Mouse (Mus musculus) midbrain, embryonic 12.5 days (tissue): Measurements from ENCODE around the gene Mamstr. TPM values are rescaled to one million over a fixed set of nuclear protein-coding genes. Genes with fewer than 3 reads are reported as not detected.

ENCODE experiments used
- ATAC-seq: fragments of 200-750 bp; cut with Nextera tagmentation; 2 replicates; pipeline ENCODE4 v1.8.0; 2017; ENCODE audit warnings: low read depth, moderate TSS enrichment, moderate library complexity; ENCODE audit not compliant: low FRiP score
- H3K27ac ChIP-seq: fragments of 300-500 bp; sonication (generic); replicated peaks from 2 replicates; pipeline ENCODE4 v1.5.1; 2016; ENCODE audit warnings: mild to moderate bottlenecking
- H3K27me3 ChIP-seq: fragments of 300-500 bp; sonication (generic); 2 replicates; pipeline ENCODE4 v1.6.1; 2016; ENCODE audit warnings: mild to moderate bottlenecking
- H3K36me3 ChIP-seq: fragments of 300-500 bp; sonication (generic); 2 replicates; pipeline ENCODE4 v1.6.1; 2016
- H3K4me1 ChIP-seq: fragments of 300-500 bp; sonication (generic); 2 replicates; pipeline ENCODE4 v1.6.1; 2016
- H3K4me2 ChIP-seq: fragments of 300-500 bp; sonication (generic); replicated peaks from 2 replicates; pipeline ENCODE4 v1.6.1; 2016; ENCODE audit warnings: mild to moderate bottlenecking, moderate library complexity
- H3K4me3 ChIP-seq: fragments of 300-500 bp; sonication (generic); 2 replicates; pipeline ENCODE4 v1.5.1; 2016; ENCODE audit warnings: mild to moderate bottlenecking
- H3K9ac ChIP-seq: fragments of 300-500 bp; sonication (generic); replicated peaks from 2 replicates; pipeline ENCODE4 v1.6.1; 2016; ENCODE audit warnings: mild to moderate bottlenecking, moderate library complexity
- H3K9me3 ChIP-seq: fragments of 300-500 bp; sonication (generic); 2 replicates; pipeline ENCODE4 v1.6.1; 2016; ENCODE audit warnings: mild to moderate bottlenecking
- WGBS: fragments of 180-500 bp; shearing (Covaris S2); methylation state at CpG from one replicate; pipeline ENCODE4 v1.1.7; 2016; 5-methylcytosine and 5-hydroxymethylcytosine counted together
- polyA plus RNA-seq: library from polyadenylated mRNA; unstranded; fragments of >200 nt; fragmentation: Nextera tagmentation; extraction: Ambion mirVana; gene quantifications from 2 replicates; pipeline ENCODE4 v1.2.1, GENCODE M21; 2016

Mamstr gene
- polyA plus RNA-seq, 1 experiment from 2014 or later = 2.7 TPM

- no peaks in the 10 kb centered on the region for H3K36me3 ChIP-seq
- no peak overlapping the region for H3K9ac ChIP-seq
- H3K9me3 ChIP-seq = no peaks in the 10 kb centered on the region
- H3K4me2 ChIP-seq = no peak overlapping the region
- WGBS = 72% methylated on average over 23 of the region's 23 CpGs
- peaks cover 72% of the 10 kb centered on the region for H3K27me3 ChIP-seq
- H3K4me3 ChIP-seq = no peak overlapping the region
- no peak for ATAC-seq
- peaks cover 12% of the 10 kb centered on the region; the same call in 1 of the 2 replicates for H3K4me1 ChIP-seq
- no peak overlapping the region for H3K27ac ChIP-seq
Observed at GRCm38 (mm10) chr7:45630064-45630907, 9.5 kb upstream of the Mamstr start.

- Histone ChIP-seq H3K36me3 (peaks cover 6% of the 10 kb centered on the region), H3K27ac (no peak overlapping the region), H3K4me1 (peaks cover 12% of the 10 kb centered on the region; the same call in 1 of the 2 replicates), H3K4me2 (peak overlapping the region; percentile 47), H3K9me3 (no peaks in the 10 kb centered on the region), H3K9ac (peak overlapping the region; percentile 49), H3K27me3 (peaks cover 59% of the 10 kb centered on the region), H3K4me3 (peak overlapping the region; percentile 21)
- ATAC-seq = no peak
- WGBS = 25% methylated on average over 31 of the region's 35 CpGs
Observed at GRCm38 (mm10) chr7:45632499-45632898, 7.3 kb upstream of the Mamstr start.

GRCm38 (mm10) chr7:45634946-45635681 lies 4.7 kb upstream of the Mamstr start:
- Histone ChIP-seq H3K27ac (no peak overlapping the region), H3K9ac (no peak overlapping the region), H3K27me3 (peaks cover 40% of the 10 kb centered on the region), H3K4me3 (no peak overlapping the region), H3K36me3 (peaks cover 6% of the 10 kb centered on the region), H3K4me1 (peaks cover 12% of the 10 kb centered on the region), H3K4me2 (no peak overlapping the region), H3K9me3 (no peaks in the 10 kb centered on the region)
- 92% methylated on average over 10 of the region's 11 CpGs for WGBS
- ATAC-seq = no peak

- WGBS = 92% methylated on average over 15 of the region's 15 CpGs
- Histone ChIP-seq H3K36me3 (peaks cover 6% of the 10 kb centered on the region), H3K4me2 (no peak overlapping the region), H3K27me3 (peaks cover 40% of the 10 kb centered on the region), H3K4me1 (peaks cover 12% of the 10 kb centered on the region), H3K9ac (no peak overlapping the region), H3K9me3 (no peaks in the 10 kb centered on the region), H3K27ac (no peak overlapping the region), H3K4me3 (no peak overlapping the region)
- ATAC-seq = no peak
Observed at GRCm38 (mm10) chr7:45635711-45636688, 3.8 kb upstream of the Mamstr start.

- 91% methylated on average over 6 of the region's 6 CpGs for WGBS
- Histone ChIP-seq H3K4me2 (no peak overlapping the region), H3K9me3 (no peaks in the 10 kb centered on the region), H3K27ac (no peak overlapping the region), H3K27me3 (peaks cover 23% of the 10 kb centered on the region), H3K9ac (no peak overlapping the region), H3K36me3 (peaks cover 6% of the 10 kb centered on the region), H3K4me3 (no peak overlapping the region), H3K4me1 (peaks cover 17% of the 10 kb centered on the region)
- no peak for ATAC-seq
Observed at GRCm38 (mm10) chr7:45637710-45638109, 2.1 kb upstream of the Mamstr start.

GRCm38 (mm10) chr7:45638623-45639401 lies 965 bp upstream of the Mamstr start:
- no peaks in the 10 kb centered on the region for H3K9me3 ChIP-seq
- peaks cover 12% of the 10 kb centered on the region for H3K27me3 ChIP-seq
- no peak overlapping the region for H3K27ac ChIP-seq
- peaks cover 6% of the 10 kb centered on the region for H3K36me3 ChIP-seq
- peaks cover 20% of the 10 kb centered on the region for H3K4me1 ChIP-seq
- H3K4me2 ChIP-seq = peak overlapping the region; percentile 38
- peak; percentile 85 for ATAC-seq
- WGBS = 19% methylated on average over 29 of the region's 29 CpGs
- peak overlapping the region; percentile 24; the same call in 1 of the 2 replicates for H3K4me3 ChIP-seq
- H3K9ac ChIP-seq = no peak overlapping the region

- Histone ChIP-seq H3K27me3 (peaks cover 16% of the 10 kb centered on the region), H3K27ac (no peak overlapping the region), H3K4me3 (no peak overlapping the region), H3K36me3 (peaks cover 6% of the 10 kb centered on the region), H3K9ac (no peak overlapping the region), H3K9me3 (no peaks in the 10 kb centered on the region), H3K4me2 (no peak overlapping the region), H3K4me1 (peaks cover 30% of the 10 kb centered on the region)
- no peak for ATAC-seq
- WGBS = 72% methylated on average over 19 of the region's 19 CpGs
Observed at GRCm38 (mm10) chr7:45640191-45640957, 597 bp downstream of the Mamstr start.

GRCm38 (mm10) chr7:45641391-45642040 lies 1.7 kb downstream of the Mamstr start:
- 0 out of 2 replicates have a peak overlapping the region, but pooled peaks have one; percentile 1 for H3K4me2 ChIP-seq
- peaks cover 1% of the 10 kb centered on the region for H3K36me3 ChIP-seq
- H3K27me3 ChIP-seq = peaks cover 20% of the 10 kb centered on the region
- ATAC-seq = no peak
- H3K4me1 ChIP-seq = peaks cover 30% of the 10 kb centered on the region
- H3K9me3 ChIP-seq = no peaks in the 10 kb centered on the region
- H3K4me3 ChIP-seq = no peak overlapping the region
- no peak overlapping the region; the same call in 1 of the 2 replicates for H3K9ac ChIP-seq
- WGBS = 80% methylated on average over 12 of the region's 17 CpGs
- H3K27ac ChIP-seq = no peak overlapping the region

GRCm38 (mm10) chr7:45642083-45642482 lies 2.3 kb downstream of the Mamstr start:
- Histone ChIP-seq H3K4me2 (peak overlapping the region; percentile 77; the same call in 1 of the 2 replicates), H3K36me3 (no peaks in the 10 kb centered on the region), H3K4me1 (peaks cover 30% of the 10 kb centered on the region), H3K9ac (no peak overlapping the region; the same call in 1 of the 2 replicates), H3K4me3 (no peak overlapping the region), H3K27ac (no peak overlapping the region; the same call in 1 of the 2 replicates), H3K9me3 (no peaks in the 10 kb centered on the region), H3K27me3 (peaks cover 20% of the 10 kb centered on the region)
- ATAC-seq = no peak
- WGBS = 83% methylated on average over 5 of the region's 5 CpGs
